Mouse (Mus musculus) lung, embryonic 14.5 days (tissue): ENCODE measurements around the gene Ubxn11. TPM values are rescaled to one million over a fixed set of nuclear protein-coding genes. Genes with fewer than 3 reads are reported as not detected.

ENCODE experiments used
- ATAC-seq: fragments of 200-750 bp; cut with Nextera tagmentation; 2 replicates; pipeline ENCODE4 v1.8.0; 2017; ENCODE audit warnings: mild to moderate bottlenecking, moderate TSS enrichment, moderate library complexity; ENCODE audit not compliant: insufficient read depth
- DNase-seq: peaks from one replicate; pipeline ENCODE4 v3.0.0-alpha.2; 2015
- H3K27ac ChIP-seq: fragments of 300-500 bp; sonication (generic); 2 replicates; pipeline ENCODE4 v1.5.1; 2014; ENCODE audit warnings: low read depth, mild to moderate bottlenecking, moderate library complexity
- H3K27me3 ChIP-seq: fragments of 300-500 bp; sonication (generic); 2 replicates; pipeline ENCODE4 v1.6.1; 2014; ENCODE audit warnings: low read length, control low read depth; ENCODE audit not compliant: insufficient read depth
- H3K36me3 ChIP-seq: fragments of 300-500 bp; sonication (generic); 2 replicates; pipeline ENCODE4 v1.6.1; 2014; ENCODE audit warnings: control low read depth; ENCODE audit not compliant: insufficient read depth
- H3K4me1 ChIP-seq: fragments of 300-500 bp; sonication (generic); 2 replicates; pipeline ENCODE4 v1.6.1; 2014; ENCODE audit warnings: antibody characterized with exemption, control low read depth; ENCODE audit not compliant: insufficient read depth
- H3K4me2 ChIP-seq: fragments of 300-500 bp; sonication (generic); 2 replicates; pipeline ENCODE4 v1.6.1; 2014; ENCODE audit warnings: mild to moderate bottlenecking
- H3K4me3 ChIP-seq: fragments of 300-500 bp; sonication (generic); 2 replicates; pipeline ENCODE4 v1.5.1; 2014; ENCODE audit warnings: low read depth, low read length
- H3K9ac ChIP-seq: fragments of 300-500 bp; sonication (generic); 2 replicates; pipeline ENCODE4 v1.6.1; 2014
- H3K9me3 ChIP-seq: fragments of 300-500 bp; sonication (generic); 2 replicates; pipeline ENCODE4 v1.6.1; 2016; ENCODE audit warnings: low read depth, low read length, control low read depth
- CTCF ChIP-seq: IDR thresholded peaks from 2 replicates; pipeline ENCODE4 v1.5.1; 2016; ENCODE audit warnings: antibody characterized with exemption, low read depth
- WGBS: fragments of 180-500 bp; shearing (Covaris S2); extraction: QIAGEN DNeasy Blood & Tissue Kit; methylation state at CpG from one replicate; pipeline ENCODE4 v1.1.7; 2014; 5-methylcytosine and 5-hydroxymethylcytosine counted together
- polyA plus RNA-seq: library from polyadenylated mRNA; unstranded; fragments of >200 nt; fragmentation: Nextera tagmentation; extraction: Ambion mirVana; gene quantifications from 2 replicates; pipeline ENCODE4 v1.2.1, GENCODE M21; 2014

Ubxn11 gene
- polyA plus RNA-seq, 1 experiment from 2014 or later: 6.8 TPM

- H3K27ac ChIP-seq: no peak overlapping the region
- H3K36me3 ChIP-seq: no peaks in the 10 kb centered on the region
- no peak for ATAC-seq
- H3K27me3 ChIP-seq: peaks cover 22% of the 10 kb centered on the region
- H3K4me3 ChIP-seq: no peak overlapping the region
- no peak overlapping the region for H3K9ac ChIP-seq
- H3K4me1 ChIP-seq: no peaks in the 10 kb centered on the region
- WGBS: 46% methylated on average over 8 of the region's 8 CpGs
- H3K9me3 ChIP-seq: no peaks in the 10 kb centered on the region
- no peak for TF ChIP-seq CTCF
- no peak for DNase-seq
- no peak overlapping the region for H3K4me2 ChIP-seq
Observed at GRCm38 (mm10) chr4:134061944-134062446, 40.4 kb upstream of the Ubxn11 start.

- no peak for TF ChIP-seq CTCF
- peaks cover 22% of the 10 kb centered on the region for H3K27me3 ChIP-seq
- DNase-seq (no peak), ATAC-seq (no peak)
- no peaks in the 10 kb centered on the region for H3K4me1 ChIP-seq
- no peaks in the 10 kb centered on the region for H3K36me3 ChIP-seq
- no peaks in the 10 kb centered on the region for H3K9me3 ChIP-seq
- WGBS: 62% methylated on average over 8 of the region's 8 CpGs
- H3K27ac ChIP-seq: no peak overlapping the region
- H3K4me3 ChIP-seq: no peak overlapping the region
- no peak overlapping the region for H3K9ac ChIP-seq
- no peak overlapping the region for H3K4me2 ChIP-seq
Observed at GRCm38 (mm10) chr4:134062561-134062960, 39.8 kb upstream of the Ubxn11 start.

GRCm38 (mm10) chr4:134065431-134066004, 36.9 kb upstream of the Ubxn11 start:
- Histone ChIP-seq H3K36me3 (no peaks in the 10 kb centered on the region), H3K9me3 (no peaks in the 10 kb centered on the region), H3K27me3 (peaks cover 15% of the 10 kb centered on the region), H3K27ac (no peak overlapping the region), H3K4me1 (no peaks in the 10 kb centered on the region), H3K4me3 (peak overlapping the region; percentile 14), H3K4me2 (peak overlapping the region; percentile 46), H3K9ac (no peak overlapping the region; the same call in 1 of the 2 replicates)
- DNase-seq (peak; percentile 53), ATAC-seq (peak; percentile 52; the same call in 1 of the 2 replicates)
- WGBS: 17% methylated on average over 23 of the region's 23 CpGs
- no peak for TF ChIP-seq CTCF

- H3K4me2 ChIP-seq: no peak overlapping the region
- H3K27me3 ChIP-seq: peaks cover 15% of the 10 kb centered on the region
- DNase-seq (no peak), ATAC-seq (no peak)
- no peak overlapping the region for H3K4me3 ChIP-seq
- WGBS: 85% methylated on average over 8 of the region's 8 CpGs
- H3K9me3 ChIP-seq: no peaks in the 10 kb centered on the region
- H3K36me3 ChIP-seq: no peaks in the 10 kb centered on the region
- no peak overlapping the region for H3K9ac ChIP-seq
- no peaks in the 10 kb centered on the region for H3K4me1 ChIP-seq
- no peak overlapping the region for H3K27ac ChIP-seq
- no peak for TF ChIP-seq CTCF
Observed at GRCm38 (mm10) chr4:134067383-134067782, 35.0 kb upstream of the Ubxn11 start.

- DNase-seq (no peak), ATAC-seq (no peak)
- Histone ChIP-seq H3K4me1 (no peaks in the 10 kb centered on the region), H3K9me3 (no peaks in the 10 kb centered on the region), H3K27me3 (peaks cover 15% of the 10 kb centered on the region), H3K4me2 (no peak overlapping the region), H3K4me3 (no peak overlapping the region), H3K36me3 (no peaks in the 10 kb centered on the region), H3K9ac (no peak overlapping the region), H3K27ac (no peak overlapping the region)
- 64% methylated on average over 7 of the region's 7 CpGs for WGBS
- TF ChIP-seq CTCF: no peak
Observed at GRCm38 (mm10) chr4:134067833-134068544, 34.4 kb upstream of the Ubxn11 start.

- no peaks in the 10 kb centered on the region for H3K9me3 ChIP-seq
- no peak for DNase-seq
- H3K27me3 ChIP-seq: peaks cover 15% of the 10 kb centered on the region
- H3K4me2 ChIP-seq: no peak overlapping the region
- no peaks in the 10 kb centered on the region for H3K36me3 ChIP-seq
- no peak overlapping the region for H3K9ac ChIP-seq
- H3K27ac ChIP-seq: no peak overlapping the region
- no peak for ATAC-seq
- H3K4me3 ChIP-seq: no peak overlapping the region
- TF ChIP-seq CTCF: no peak
- H3K4me1 ChIP-seq: no peaks in the 10 kb centered on the region
- 79% methylated on average over 4 of the region's 4 CpGs for WGBS
Observed at GRCm38 (mm10) chr4:134068793-134069580, 33.4 kb upstream of the Ubxn11 start.

- Histone ChIP-seq H3K27me3 (0 out of 2 replicates have a peak, but pooled peaks cover 3% of the 10 kb centered on the region), H3K4me1 (no peaks in the 10 kb centered on the region), H3K9me3 (no peaks in the 10 kb centered on the region), H3K4me3 (no peak overlapping the region), H3K36me3 (no peaks in the 10 kb centered on the region), H3K9ac (no peak overlapping the region), H3K27ac (no peak overlapping the region), H3K4me2 (no peak overlapping the region)
- TF ChIP-seq CTCF: peak; percentile 78
- peak; percentile 87 for DNase-seq
- 18% methylated on average over 3 of the region's 3 CpGs for WGBS
- peak; percentile 74 for ATAC-seq
Observed at GRCm38 (mm10) chr4:134078694-134079093, 23.7 kb upstream of the Ubxn11 start.
